Mouse (Mus musculus) right cerebral cortex, adult 18-20 months (tissue): ENCODE measurements around the gene Acad12.
"Not testable (repeated sequence)": the region's sequence is repeated elsewhere in the genome, so short reads cannot be mapped to it uniquely, and the experiment has no call there.

Source experiments
- DNase-seq: peaks from one replicate; pipeline ENCODE4 v3.0.0; 2022; ENCODE audit warnings: mixed read lengths

The Acad12 gene

GRCm38 (mm10) chr5:121609556-121610135 lies 9.1 kb downstream of the Acad12 start:
- DNase-seq = not testable (repeated sequence)

DNA sequence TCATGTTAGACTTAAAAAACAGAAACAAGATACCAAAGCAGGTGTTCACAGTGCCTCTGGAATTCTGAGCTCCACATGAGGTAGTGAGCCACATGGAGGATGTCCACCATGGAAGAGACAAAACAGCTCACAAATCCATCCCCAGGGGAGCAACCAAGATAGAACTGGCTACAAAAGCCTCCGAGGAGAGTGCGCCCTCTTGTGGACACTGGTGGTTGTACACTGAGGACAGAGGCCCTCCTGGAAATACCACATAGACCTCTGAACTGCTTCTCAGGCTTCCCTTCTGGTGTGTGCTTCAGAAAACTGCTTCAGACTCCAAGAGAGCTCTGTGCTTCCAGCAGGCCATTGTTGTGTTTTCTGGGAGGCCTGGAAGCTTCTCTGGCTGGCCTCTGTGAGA lies 12.6 kb downstream of the Acad12 start:
- DNase-seq = peak; percentile 64

- not testable (repeated sequence) for DNase-seq
Observed at GRCm38 (mm10) chr5:121603815-121604214, 14.9 kb downstream of the Acad12 start.

DNA sequence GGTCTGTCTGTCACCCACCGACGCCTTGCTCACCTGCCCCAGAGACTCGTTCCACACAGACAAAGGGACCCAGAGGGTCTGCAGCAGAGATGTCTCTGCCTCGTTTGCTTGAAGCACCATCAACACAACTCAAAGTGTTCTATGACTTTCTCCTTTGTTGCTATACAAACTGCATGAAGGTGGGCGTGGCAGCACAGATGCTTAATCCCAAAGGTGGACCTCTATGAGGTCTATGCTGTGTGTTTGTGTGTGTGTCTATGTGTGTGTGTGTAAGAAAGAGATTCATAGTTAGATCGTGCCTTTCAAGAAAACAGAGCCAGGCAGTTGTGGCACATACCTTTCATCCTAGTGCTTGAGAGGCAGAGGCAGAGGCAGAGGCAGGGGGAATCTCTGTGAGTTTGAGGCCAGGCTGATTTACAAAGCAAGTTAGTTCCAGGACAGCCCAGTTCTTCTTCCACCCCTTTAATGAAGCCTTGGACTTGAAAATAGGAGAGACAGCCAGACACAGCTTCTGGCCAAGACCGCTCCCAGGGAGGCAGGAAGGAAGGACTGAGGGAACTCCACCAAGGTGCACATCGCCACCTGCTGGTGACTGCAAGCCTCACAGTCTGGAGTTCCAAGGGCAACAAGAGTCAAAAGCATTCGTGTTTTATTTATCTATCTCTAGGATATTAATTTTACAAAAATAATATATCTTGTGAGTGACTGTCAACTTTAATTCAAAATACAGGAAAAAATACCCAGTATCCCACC lies 17.0 kb downstream of the Acad12 start:
- peak; percentile 87 for DNase-seq

DNA sequence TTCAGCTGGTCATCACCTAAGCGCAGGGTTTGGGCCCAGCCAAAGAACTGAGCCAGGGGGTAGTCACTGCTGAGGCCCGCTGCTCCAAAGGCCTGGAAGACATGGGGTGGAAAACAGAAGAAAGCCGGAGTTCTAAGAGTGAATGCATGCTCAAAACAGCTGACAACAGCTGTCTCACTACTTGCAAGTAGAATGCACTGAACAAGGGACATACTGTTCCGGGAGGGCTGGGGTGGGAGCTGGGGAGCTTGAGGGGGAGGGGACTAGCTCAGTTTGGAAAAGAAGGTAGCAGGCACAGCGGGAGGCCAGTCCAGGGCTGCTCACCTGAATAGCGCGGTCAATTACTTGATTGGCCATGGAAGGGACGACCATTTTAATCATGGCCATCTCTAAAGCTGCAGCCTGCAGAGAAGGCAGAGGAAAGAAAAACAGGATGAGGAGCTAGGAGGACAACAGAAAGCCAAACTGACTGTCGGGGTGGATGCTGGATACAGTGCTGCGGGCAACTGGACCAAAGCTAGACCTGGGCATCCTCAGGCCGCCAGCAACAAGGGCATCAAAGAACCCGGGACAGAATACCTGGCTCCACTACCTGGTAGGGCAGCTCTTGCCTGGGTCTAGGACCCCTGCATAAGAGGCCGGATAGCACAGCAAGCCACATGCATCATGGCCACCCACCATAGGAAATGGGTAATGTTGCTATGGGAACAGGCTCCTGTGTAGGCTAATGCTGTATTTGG lies 19.7 kb downstream of the Acad12 start:
- no peak for DNase-seq

DNA sequence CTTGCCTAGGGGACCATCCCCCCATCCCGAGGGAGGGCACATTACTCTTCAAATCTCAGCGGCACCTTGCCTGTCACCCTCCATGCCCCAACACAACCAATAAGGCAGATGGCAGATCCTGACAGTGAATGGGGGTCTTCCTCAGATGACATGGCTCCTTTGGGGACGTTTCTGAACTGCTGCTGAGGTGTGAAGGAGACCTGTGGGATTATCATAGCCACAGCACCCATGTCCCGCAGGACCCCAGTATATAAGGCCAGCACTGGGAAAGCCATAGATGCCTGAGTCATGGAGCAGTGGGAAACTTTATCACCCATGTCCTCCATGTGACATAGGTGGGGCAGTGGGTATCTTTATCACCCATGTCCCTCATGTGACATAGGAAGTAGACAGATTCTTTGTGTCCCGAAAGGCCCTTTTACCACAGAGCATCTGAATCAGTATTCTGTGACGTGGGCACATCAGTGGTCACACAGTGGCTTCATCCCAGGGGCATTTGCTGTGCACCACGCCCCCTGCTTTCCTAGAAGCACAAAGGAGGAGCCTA lies 20.7 kb downstream of the Acad12 start:
- no peak for DNase-seq

- DNase-seq = no peak
Observed at GRCm38 (mm10) chr5:121597332-121597731, 21.4 kb downstream of the Acad12 start.

DNA sequence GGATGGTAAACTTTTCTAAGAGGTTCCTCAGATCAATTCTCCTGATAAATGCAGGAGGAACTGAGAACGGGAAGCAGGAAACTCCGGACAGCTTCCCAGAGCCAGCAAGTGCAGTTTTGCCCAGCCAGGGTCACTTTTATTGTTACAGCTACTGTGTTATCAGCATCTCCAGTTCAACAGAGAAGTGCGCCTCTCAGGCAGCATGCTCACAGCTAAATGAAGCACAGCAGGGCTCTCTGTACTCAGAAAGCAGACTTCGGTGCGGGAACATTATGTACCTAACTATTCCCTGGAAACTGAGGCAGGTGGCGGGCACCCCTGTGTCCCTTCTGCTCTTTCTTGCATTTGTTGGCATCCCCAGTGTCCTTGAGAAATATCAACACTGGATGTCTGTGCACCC lies 22.5 kb downstream of the Acad12 start:
- no peak for DNase-seq

DNA sequence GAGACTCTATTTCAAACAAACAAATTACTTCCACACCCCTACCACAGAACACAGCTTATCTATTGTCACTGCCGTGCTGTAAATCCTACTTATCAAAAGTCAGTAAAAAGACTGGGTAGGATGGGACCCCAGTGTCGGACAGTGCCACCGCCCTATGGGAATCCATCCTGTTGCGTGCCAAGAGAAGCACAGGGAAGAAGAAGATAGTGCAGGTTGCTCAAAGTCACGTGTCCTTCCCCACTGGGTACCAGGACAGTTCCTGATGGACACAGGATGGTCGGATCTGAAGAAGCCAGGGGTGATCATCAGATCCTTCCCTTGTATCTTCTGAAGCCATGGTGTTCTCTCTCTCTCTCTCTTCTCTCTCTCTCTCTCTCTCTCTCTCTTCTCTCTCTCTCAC lies 23.0 kb downstream of the Acad12 start:
- DNase-seq = no peak

GRCm38 (mm10) chr5:121594714-121595313 lies 23.9 kb downstream of the Acad12 start:
- no peak for DNase-seq

- DNase-seq = peak; percentile 84
Observed at GRCm38 (mm10) chr5:121593451-121594401, 25.0 kb downstream of the Acad12 start, which contains the start of gene Aldh2. TSS of gene Aldh2 (minus strand) at chr5:121593824.

- DNase-seq = no peak
Observed at GRCm38 (mm10) chr5:121592816-121593407, 25.8 kb downstream of the Acad12 start.

DNA sequence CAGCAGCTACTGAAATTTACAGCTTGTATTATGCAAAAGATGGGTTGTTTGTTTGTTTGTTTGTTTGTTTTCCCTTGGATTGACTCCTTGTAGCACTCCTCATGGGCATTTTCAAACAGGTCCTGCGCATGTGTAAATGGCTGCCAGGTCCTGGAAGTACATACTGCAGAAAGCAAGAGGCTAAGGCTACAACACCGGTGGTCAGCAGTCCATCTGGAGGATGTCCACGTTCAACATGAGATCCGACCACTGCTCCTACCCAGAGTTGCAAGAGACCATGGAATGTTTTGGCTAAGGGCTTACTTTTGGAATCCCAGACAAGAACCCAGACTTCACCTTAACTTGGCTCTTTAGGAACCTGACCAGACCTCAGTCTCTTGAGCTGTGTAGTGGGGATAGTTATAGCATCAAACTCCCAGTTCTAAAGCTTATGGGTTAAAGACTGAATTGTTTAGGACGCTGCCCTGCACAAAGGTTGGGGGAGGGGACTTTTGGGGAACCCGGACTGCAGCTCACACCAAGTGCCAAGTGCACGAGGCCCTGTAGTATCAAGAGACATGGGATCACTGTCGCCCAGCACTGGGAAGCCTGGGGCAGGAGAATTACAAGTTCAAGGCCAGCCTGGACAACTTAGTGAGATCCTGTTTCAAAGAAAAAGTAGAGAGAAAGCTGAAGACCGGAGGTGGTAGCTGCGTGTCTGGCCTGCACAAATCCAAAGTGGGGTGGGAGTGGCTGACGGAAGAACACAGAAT lies 26.5 kb downstream of the Acad12 start:
- DNase-seq = no peak

DNA sequence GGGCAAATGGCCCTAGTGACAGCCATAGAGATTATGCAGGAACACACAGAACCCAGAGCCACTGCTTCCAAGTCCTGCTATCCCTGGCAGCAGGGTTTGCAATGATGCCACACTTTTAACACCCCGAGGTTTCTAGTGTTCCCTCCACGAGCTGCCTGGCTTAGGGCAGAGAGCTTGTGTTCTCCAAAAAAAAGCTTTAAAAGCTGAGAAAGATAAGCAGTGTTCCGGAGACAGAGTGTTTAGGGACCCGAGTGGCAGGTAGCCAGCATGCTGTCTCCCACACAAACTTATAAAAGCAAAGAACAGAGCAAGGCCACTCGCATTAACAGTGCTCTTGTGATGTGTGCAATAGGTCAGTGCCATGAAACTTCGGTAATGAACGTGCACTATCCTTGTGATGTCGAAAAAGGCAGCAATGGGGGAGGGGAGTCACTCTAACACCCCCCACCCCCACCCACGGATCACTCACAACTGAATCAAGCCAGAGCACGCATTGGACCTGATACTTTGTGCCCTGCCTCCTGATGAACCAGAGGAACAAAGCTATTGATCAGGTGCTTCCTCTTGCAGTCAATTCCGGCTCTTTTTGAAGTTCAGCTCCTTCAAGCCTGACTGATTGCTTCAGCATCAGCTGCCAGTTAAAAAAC lies 27.2 kb downstream of the Acad12 start:
- DNase-seq = peak; percentile 19

GRCm38 (mm10) chr5:121589928-121590327 lies 28.8 kb downstream of the Acad12 start:
- DNase-seq = no peak

DNA sequence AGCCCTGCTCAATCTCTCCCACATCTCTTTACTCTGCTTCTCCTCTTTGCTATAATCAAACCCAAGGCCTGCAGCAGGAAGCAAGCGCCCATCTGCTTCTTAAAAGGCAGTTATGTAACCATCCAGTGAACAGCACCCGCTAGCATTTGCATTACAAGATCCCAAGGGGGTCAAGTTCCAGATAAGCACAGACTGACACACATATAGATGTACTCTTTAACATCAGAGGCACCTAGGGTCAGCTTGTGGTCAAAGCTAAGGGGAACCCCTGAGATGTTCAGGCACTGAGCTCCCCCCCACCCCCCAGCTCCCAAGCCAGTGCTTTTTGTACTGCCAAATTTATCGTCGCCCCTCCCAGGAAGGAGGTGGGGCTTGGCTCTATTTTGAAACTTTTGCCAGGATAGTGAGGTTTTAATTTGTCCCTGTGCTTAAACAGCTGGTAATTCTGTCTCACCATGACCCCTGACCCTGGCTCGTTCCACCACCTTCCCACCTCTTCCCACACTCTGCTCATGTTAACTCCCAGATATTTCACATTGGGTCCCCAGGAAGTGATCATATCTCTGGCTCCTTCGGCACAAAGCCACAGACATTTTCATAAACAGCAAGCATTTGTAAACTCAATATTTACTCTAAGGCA lies 32.2 kb downstream of the Acad12 start:
- peak; percentile 80 for DNase-seq

GRCm38 (mm10) chr5:121585699-121586098 lies 33.0 kb downstream of the Acad12 start:
- peak; percentile 8 for DNase-seq

GRCm38 (mm10) chr5:121585005-121585404 lies 33.7 kb downstream of the Acad12 start:
- DNase-seq = no peak

DNA sequence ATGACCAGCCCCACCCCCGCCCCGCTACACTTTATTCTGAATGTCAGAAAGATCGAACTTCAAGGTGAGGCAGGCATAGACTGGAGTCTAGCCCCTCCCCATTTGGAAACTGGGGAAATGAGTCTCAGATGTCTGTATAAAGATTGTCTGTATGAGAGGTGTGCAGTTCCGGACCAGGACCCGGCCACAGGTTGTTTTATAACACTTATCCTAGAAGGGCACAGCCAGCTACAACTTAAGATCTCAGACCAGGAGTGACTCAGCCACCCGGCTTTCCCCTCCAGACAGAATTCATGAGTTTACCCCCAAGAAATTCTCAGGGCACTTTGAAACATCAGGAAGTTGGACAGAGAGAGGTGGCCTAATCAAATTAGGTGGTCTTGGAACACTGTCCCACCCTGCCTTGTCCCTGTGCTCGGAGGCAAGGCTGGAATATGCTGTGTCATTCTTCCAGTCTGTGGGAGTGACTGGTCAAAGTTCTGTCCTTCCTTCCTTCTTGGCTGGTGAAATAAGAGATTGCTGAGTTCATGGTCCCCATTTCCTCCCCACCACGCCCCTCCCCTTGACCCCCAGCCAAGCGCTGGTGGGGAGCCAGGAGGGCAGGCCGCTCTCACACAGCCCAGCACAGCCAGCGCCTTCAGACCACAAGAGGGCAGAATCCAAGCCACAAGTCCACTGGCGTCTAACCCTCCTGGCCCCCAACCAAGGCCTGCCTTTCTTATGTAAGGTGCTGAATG lies 34.8 kb downstream of the Acad12 start:
- DNase-seq = peak; percentile 68
